Mouse (Mus musculus) MEL (cell line): ENCODE measurements around the gene Isg20l2. TPM values are rescaled to one million over a fixed set of nuclear protein-coding genes. Genes with fewer than 3 reads are reported as not detected.

Experiments used
- DNase-seq: peaks from one replicate; pipeline ENCODE4 v3.0.0; 2011; ENCODE audit warnings: low read depth, low spot score
- H3K27ac ChIP-seq: 2 replicates; pipeline ENCODE4 v1.5.1; 2012; ENCODE audit warnings: low read depth, mild to moderate bottlenecking, control low read depth, low read length, moderate library complexity; ENCODE audit not compliant: control insufficient read depth
- H3K27me3 ChIP-seq, 2 experiments: fragments of 150-350 bp in 1 of 2; sonication (generic) in 1 of 2; 2 replicates each; pipeline ENCODE4 v1.6.1; 2012; ENCODE audit warnings: low read length in 2 of 2, mild to moderate bottlenecking in 2 of 2, improper control_type of control experiment in 1 of 2, moderate library complexity in 1 of 2; ENCODE audit not compliant: insufficient read depth in 2 of 2, control insufficient read depth in 1 of 2
- H3K36me3 ChIP-seq, 2 experiments: 2 replicates each; pipeline ENCODE4 v1.6.1; 2012 to 2014; ENCODE audit warnings: low read length in 2 of 2, improper control_type of control experiment in 1 of 2, inconsistent platforms in 1 of 2, mild to moderate bottlenecking in 1 of 2; ENCODE audit not compliant: insufficient read depth in 2 of 2, control insufficient read depth in 1 of 2
- H3K4me1 ChIP-seq, 2 experiments: fragments of 150-350 bp in 1 of 2; sonication (generic) in 1 of 2; 2 replicates each; pipeline ENCODE4 v1.6.1; 2012; ENCODE audit warnings: low read length in 2 of 2, improper control_type of control experiment in 1 of 2, mild to moderate bottlenecking in 1 of 2; ENCODE audit not compliant: insufficient read depth in 2 of 2, control insufficient read depth in 1 of 2
- H3K4me3 ChIP-seq, 2 experiments: fragments of 150-350 bp in 1 of 2; sonication (generic) in 1 of 2; 2 replicates each; pipeline ENCODE4 v1.5.1; 2012; ENCODE audit warnings: low read depth in 2 of 2, low read length in 2 of 2, mild to moderate bottlenecking in 2 of 2, moderate library complexity in 2 of 2, control low read depth in 1 of 2, improper control_type of control experiment in 1 of 2; ENCODE audit not compliant: control insufficient read depth in 1 of 2, insufficient read depth in 1 of 2
- H3K79me2 ChIP-seq: 2 replicates; pipeline ENCODE4 v1.6.1; 2012; ENCODE audit warnings: mild to moderate bottlenecking, low read length, moderate library complexity; ENCODE audit not compliant: control insufficient read depth, poor library complexity, insufficient read depth
- H3K9ac ChIP-seq: 2 replicates; pipeline ENCODE4 v1.6.1; 2012; ENCODE audit warnings: low read depth, mild to moderate bottlenecking, control low read depth, low read length, moderate library complexity; ENCODE audit not compliant: control insufficient read depth, poor library complexity, severe bottlenecking
- H3K9me3 ChIP-seq: fragments of 150-350 bp; sonication (generic); replicated peaks from 2 replicates; pipeline ENCODE4 v1.6.1; 2012; ENCODE audit warnings: mild to moderate bottlenecking, low read length, improper control_type of control experiment, moderate library complexity; ENCODE audit not compliant: insufficient read depth
- BHLHE40 ChIP-seq: IDR thresholded peaks from 2 replicates; pipeline ENCODE4 v1.6.1; 2012; ENCODE audit warnings: low read depth, mild to moderate bottlenecking, inconsistent platforms, low read length, improper control_type of control experiment, borderline replicate concordance
- CHD1 ChIP-seq: IDR thresholded peaks from 2 replicates; pipeline ENCODE4 v1.6.1; 2012; ENCODE audit warnings: low read depth, mild to moderate bottlenecking, inconsistent platforms, low read length, improper control_type of control experiment
- CTCF ChIP-seq, 3 experiments: IDR thresholded peaks in 2 of 3; conservative IDR thresholded peaks in 1 of 3; 2 replicates each; pipeline ENCODE4 v1.5.1; 2011 to 2012; ENCODE audit warnings: low read length in 3 of 3, low read depth in 2 of 3, mild to moderate bottlenecking in 2 of 3, improper control_type of control experiment in 1 of 3, inconsistent platforms in 1 of 3, mixed read lengths in 1 of 3, moderate library complexity in 1 of 3; ENCODE audit not compliant: control insufficient read depth in 1 of 3, insufficient read depth in 1 of 3, poor library complexity in 1 of 3, severe bottlenecking in 1 of 3
- ETS1 ChIP-seq: IDR thresholded peaks from 2 replicates; pipeline ENCODE4 v1.6.1; 2012; ENCODE audit warnings: low read depth, mild to moderate bottlenecking, inconsistent platforms, low read length, improper control_type of control experiment, moderate library complexity
- HCFC1 ChIP-seq: IDR thresholded peaks from 2 replicates; pipeline ENCODE4 v1.6.1; 2012; ENCODE audit warnings: low read depth, mild to moderate bottlenecking, inconsistent platforms, low read length, improper control_type of control experiment, moderate library complexity
- JUND ChIP-seq: IDR thresholded peaks from 2 replicates; pipeline ENCODE4 v1.6.1; 2011; ENCODE audit warnings: low read depth, mild to moderate bottlenecking, improper control_type of control experiment, low read length
- MAFK ChIP-seq: IDR thresholded peaks from 2 replicates; pipeline ENCODE4 v1.6.1; 2011; ENCODE audit warnings: low read depth, mild to moderate bottlenecking, low read length, improper control_type of control experiment, borderline replicate concordance
- MAX ChIP-seq: IDR thresholded peaks from 2 replicates; pipeline ENCODE4 v1.6.1; 2011; ENCODE audit warnings: low read length, improper control_type of control experiment
- MXI1 ChIP-seq: IDR thresholded peaks from 2 replicates; pipeline ENCODE4 v1.6.1; 2011; ENCODE audit warnings: mild to moderate bottlenecking, low read depth, low read length, improper control_type of control experiment
- NRF1 ChIP-seq: IDR thresholded peaks from 2 replicates; pipeline ENCODE4 v1.6.1; 2014; ENCODE audit warnings: low read depth, mild to moderate bottlenecking, inconsistent platforms, low read length, improper control_type of control experiment, moderate library complexity; ENCODE audit not compliant: poor library complexity, insufficient read depth, severe bottlenecking
- POLR2A ChIP-seq, 2 experiments: IDR thresholded peaks; 2 replicates each; pipeline ENCODE4 v1.6.1; 2011 to 2012; ENCODE audit warnings: low read length in 2 of 2, mild to moderate bottlenecking in 2 of 2, control low read depth in 1 of 2, improper control_type of control experiment in 1 of 2, low read depth in 1 of 2, moderate library complexity in 1 of 2; ENCODE audit not compliant: control insufficient read depth in 1 of 2, insufficient read depth in 1 of 2, poor library complexity in 1 of 2
- POLR2AphosphoS2 ChIP-seq: IDR thresholded peaks from 2 replicates; pipeline ENCODE4 v1.6.1; 2011; ENCODE audit warnings: low read length, improper control_type of control experiment
- RCOR1 ChIP-seq: IDR thresholded peaks from 2 replicates; pipeline ENCODE4 v1.6.1; 2012; ENCODE audit warnings: low read depth, mild to moderate bottlenecking, inconsistent platforms, low read length, improper control_type of control experiment
- SMC3 ChIP-seq: IDR thresholded peaks from 2 replicates; pipeline ENCODE4 v1.6.1; 2011; ENCODE audit warnings: low read depth, low read length, improper control_type of control experiment
- TBP ChIP-seq: IDR thresholded peaks from 2 replicates; pipeline ENCODE4 v1.8.0; 2011; ENCODE audit warnings: low read depth, low read length, improper control_type of control experiment
- ZNF384 ChIP-seq: IDR thresholded peaks from 2 replicates; pipeline ENCODE4 v1.6.1; 2012; ENCODE audit warnings: low read depth, mild to moderate bottlenecking, inconsistent platforms, low read length, improper control_type of control experiment
- polyA plus RNA-seq, 2 experiments: library from polyadenylated mRNA; stranded (reverse) in 1 of 2; unstranded in 1 of 2; fragments of >175 nt in 1 of 2; fragments of >200 nt in 1 of 2; gene quantifications; 2 replicates each; pipeline versions ENCODE4 v1.2.1 to v1.2.4; 2012; ENCODE audit warnings: low replicate concordance in 2 of 2, low read depth in 1 of 2; ENCODE audit not compliant: insufficient read length in 2 of 2, insufficient read depth in 1 of 2, missing spikeins in 1 of 2
- total RNA-seq: library from RNA; depleted of rRNA; stranded (reverse); fragments of 300-350 nt; gene quantifications from 2 replicates; pipeline ENCODE4 v1.2.3, GENCODE M21; 2012

Gene Isg20l2
- total and polyA plus RNA-seq, 3 experiments, result 45.0 to 71.8 TPM; not detected in 1

DNA sequence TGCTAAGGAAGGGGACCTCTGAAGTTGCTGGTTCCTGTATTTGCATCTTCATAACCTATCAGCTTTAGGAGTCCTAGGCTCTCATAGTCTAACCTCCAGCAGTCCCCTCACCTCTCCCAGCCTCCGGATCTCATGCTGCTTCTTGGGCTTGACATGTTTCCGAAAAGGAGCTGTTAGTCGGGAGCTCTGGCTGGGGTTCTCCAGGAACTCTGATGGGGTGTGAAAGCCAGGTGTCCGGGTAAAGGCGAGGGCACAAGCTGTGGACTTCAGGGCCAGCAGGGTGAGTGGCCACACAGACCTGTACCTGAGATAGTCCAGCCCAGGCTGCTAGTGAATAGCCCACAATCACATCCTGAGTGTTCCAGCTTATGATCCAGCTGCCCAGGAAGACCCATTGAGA lies 2.7 kb upstream of the Isg20l2 start:
- no peak for DNase-seq
- TF ChIP-seq NRF1 (no peak), RCOR1 (no peak), SMC3 (no peak), ETS1 (no peak), MXI1 (no peak), MAX (no peak), JUND (no peak), BHLHE40 (no peak), CHD1 (no peak)
- H3K79me2 ChIP-seq, result peaks cover 36% of the 10 kb centered on the region
- H3K9ac ChIP-seq, result no peak overlapping the region
- no peak overlapping the region for H3K4me3 ChIP-seq
- H3K36me3 ChIP-seq, result peaks cover 3 to 18% of the 10 kb centered on the region in 2 experiments; a peak in 3 of 4 replicates
- no peaks in the 10 kb centered on the region for H3K27me3 ChIP-seq
- no peaks in the 10 kb centered on the region for H3K9me3 ChIP-seq
- H3K4me1 ChIP-seq, result peaks cover 0 to 15% of the 10 kb centered on the region in 2 experiments; a peak in 2 of 4 replicates
- no peak overlapping the region for H3K27ac ChIP-seq

GRCm38 (mm10) chr3:87929341-87930077 lies 605 bp upstream of the Isg20l2 start:
- peak overlapping the region; percentile 57 for H3K27ac ChIP-seq
- peaks cover 9 to 31% of the 10 kb centered on the region in 2 experiments for H3K36me3 ChIP-seq
- H3K79me2 ChIP-seq, result peaks cover 51% of the 10 kb centered on the region
- H3K4me1 ChIP-seq, result peaks cover 0 to 18% of the 10 kb centered on the region in 2 experiments; a peak in 2 of 4 replicates
- H3K27me3 ChIP-seq, result no peaks in the 10 kb centered on the region
- DNase-seq, result peak; percentile 83
- peak overlapping the region; percentile 69 for H3K9ac ChIP-seq
- H3K4me3 ChIP-seq, result peak overlapping the region; percentile 74 to 82
- TF ChIP-seq CTCF (IDR thresholded peaks at IDR 0.05 in 2 of 3, conservative IDR thresholded peaks at IDR 0.05 in 1 of 3; ENCODE audit: control insufficient read depth in 1 of 3, insufficient read depth in 1 of 3, low read depth in 2 of 3, low read length in 3 of 3, poor library complexity in 1 of 3, severe bottlenecking in 1 of 3) (no peak), MAFK (no peak), POLR2A (IDR thresholded peaks at IDR 0.05; ENCODE audit: control insufficient read depth in 1 of 2, insufficient read depth in 1 of 2, low read depth in 1 of 2, low read length in 2 of 2, poor library complexity in 1 of 2) (peak in 1 of 2 experiments; percentile 39; a peak in 2 of 4 replicates), POLR2AphosphoS2 (0 out of 2 replicates have a peak, but pooled peaks have one; percentile 3), HCFC1 (peak; percentile 69; the same call in 1 of the 2 replicates), CHD1 (peak; percentile 56; the same call in 1 of the 2 replicates), ZNF384 (no peak), TBP (peak; percentile 62; the same call in 1 of the 2 replicates)
- H3K9me3 ChIP-seq, result no peaks in the 10 kb centered on the region
